In the genomic region with DNA sequence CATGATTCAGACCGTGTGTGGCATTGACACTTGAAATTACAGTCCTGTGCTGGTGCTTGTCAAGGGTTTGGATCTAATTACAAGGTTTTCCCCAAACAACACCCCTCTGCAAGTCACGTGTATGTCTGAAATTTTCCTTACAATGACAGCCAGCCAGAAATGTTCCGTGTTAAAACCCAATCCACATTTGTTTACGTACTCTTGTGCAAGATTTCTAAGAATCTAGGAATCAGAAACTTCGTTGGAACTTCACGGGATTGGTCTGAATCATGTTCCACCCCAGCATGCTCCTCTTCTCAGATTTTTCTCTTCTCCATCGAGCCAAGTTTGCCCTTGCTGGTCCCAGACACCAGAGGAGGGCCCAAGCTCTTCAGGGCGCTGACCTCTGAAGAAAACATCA, we compare ENCODE assay signal across 13 mouse cellular contexts. TPM values are rescaled to one million over a fixed set of nuclear protein-coding genes. Genes with fewer than 3 reads are reported as not detected.
DNase-seq lines count a peak whose midpoint lies in the region.
"Had no signal": no experiment of that assay in that cellular context is flagged by ENCODE, and none has a peak within 500 bp of the region (broad histone marks: within the 10 kb centered on the region; RNA-seq: fewer than 3 reads in every experiment).

No protein-coding gene starts in this region.

- intact Hi-C loops in left cerebral cortex, postnatal 4 days (cut with DNase I), result no loop called here

- peak; percentile 8 for DNase-seq in adrenal gland, postnatal 10 days
- DNase-seq in adrenal gland, adult 18-20 months (ENCODE audit: low spot score in 2 of 2), result no peak
- DNase-seq in kidney, postnatal 36 days, result peak; percentile 16 to 28
- no peak for DNase-seq in kidney, postnatal 10 days
- DNase-seq in NIH3T3 (ENCODE audit: low read depth), result peak; percentile 34
- DNase-seq in fat pad, adult 2 months (ENCODE audit: extremely low read depth, low read depth, low spot score), result peak; percentile 13
- DNase-seq in right cerebral cortex, postnatal 14 days, result no peak
- DNase-seq in left cerebral cortex, postnatal 4 days, result no peak
- DNase-seq: cerebellum, postnatal 10 days; gastrocnemius, postnatal 36 days; liver, embryonic 13.5 days; retina, postnatal 1 day; spleen, adult 18-20 months had no signal

RNA-seq across cellular contexts. Expression of gene Dapk1, which starts 27.8 kb away (rescaled TPM):
- total RNA-seq in adrenal gland, postnatal 10 days (2021), result 10 to 100 TPM; 27.8 to 29.7 TPM
- 10 to 100 TPM; 16.3 to 22.5 TPM for total RNA-seq in adrenal gland, adult 18-20 months (2021)
- 100 to 1,000 TPM; 105 to 110 TPM for total RNA-seq in left cerebral cortex, postnatal 4 days (2021)

Comparison
In these comparisons a context has a peak if more than half of its experiments do, and no peak if none do; other contexts are left out.
1. DNase-seq: peak in adrenal gland, postnatal 10 days (single experiment), kidney, postnatal 36 days (2 of 2), NIH3T3 (single experiment) and fat pad, adult 2 months (single experiment); none in adrenal gland, adult 18-20 months (0 of 2), kidney, postnatal 10 days (single experiment), right cerebral cortex, postnatal 14 days (single experiment) and left cerebral cortex, postnatal 4 days (single experiment).